29 mouse cellular contexts compared by ENCODE assay signal in genomic region chr11:77770346-77770745, GRCm38 (mm10). TPM values are rescaled to one million over a fixed set of nuclear protein-coding genes. Genes with fewer than 3 reads are reported as not detected.
A peak's percentile ranks its signal among the peaks of the same experiment; 100 is the strongest.
DNase-seq lines count a peak whose midpoint lies in the region; ATAC-seq and TF ChIP-seq lines count a peak whose summit lies in the region.
"Had no signal": no experiment of that assay in that cellular context is flagged by ENCODE, and none has a peak within 500 bp of the region (broad histone marks: within the 10 kb centered on the region; RNA-seq: fewer than 3 reads in every experiment).

No protein-coding gene starts in this region.

- no peak for TF ChIP-seq EP300 in liver, postnatal 0 days (IDR thresholded peaks at IDR 0.05; ENCODE audit: low read depth)

- no peaks in the 10 kb centered on the region for H3K27me3 ChIP-seq in kidney, adult 2 months (replicated peaks; ENCODE audit: control insufficient read depth, insufficient read depth, low read length)
- no peaks in the 10 kb centered on the region for H3K27me3 ChIP-seq in liver, embryonic 11.5 days (replicated peaks; ENCODE audit: control insufficient read depth, insufficient read depth, low read length)
- no peaks in the 10 kb centered on the region for H3K27me3 ChIP-seq in liver, postnatal 0 days (ENCODE audit: insufficient read depth, low read length)
- no peaks in the 10 kb centered on the region for H3K27me3 ChIP-seq in hindbrain, embryonic 14.5 days (ENCODE audit: control insufficient read depth, insufficient read depth, low read length)
- no peaks in the 10 kb centered on the region for H3K27me3 ChIP-seq in hindbrain, embryonic 10.5 days (ENCODE audit: insufficient read depth, poor library complexity, severe bottlenecking)
- H3K27me3 ChIP-seq: embryonic facial prominence, embryonic 12.5 days; forebrain, embryonic 13.5 days; heart, embryonic 15.5 days had no signal

- no peak for TF ChIP-seq CTCF in kidney, adult 2 months (conservative IDR thresholded peaks at IDR 0.05; ENCODE audit: insufficient read depth, insufficient read length, low read depth, low read length)
- TF ChIP-seq CTCF in liver, postnatal 0 days (IDR thresholded peaks at IDR 0.05; ENCODE audit: low read depth) = no peak

- peaks cover 41% of the 10 kb centered on the region for H3K4me1 ChIP-seq in kidney, adult 2 months (ENCODE audit: control insufficient read depth, insufficient read depth, low read length)
- peaks cover 30% of the 10 kb centered on the region for H3K4me1 ChIP-seq in brown adipose tissue, adult 24 weeks (ENCODE audit: control insufficient read depth, insufficient read depth, insufficient read length, low read length)
- H3K4me1 ChIP-seq in liver, embryonic 11.5 days (replicated peaks; ENCODE audit: control insufficient read depth, insufficient read depth, low read length) = peaks cover 76% of the 10 kb centered on the region
- peaks cover 47% of the 10 kb centered on the region for H3K4me1 ChIP-seq in liver, postnatal 0 days (ENCODE audit: insufficient read depth)
- H3K4me1 ChIP-seq in hindbrain, embryonic 14.5 days (replicated peaks; ENCODE audit: control insufficient read depth, insufficient read depth, low read length) = peaks cover 22% of the 10 kb centered on the region
- peaks cover 35% of the 10 kb centered on the region for H3K4me1 ChIP-seq in hindbrain, embryonic 10.5 days (replicated peaks)

- H3K27ac ChIP-seq in kidney, adult 2 months (ENCODE audit: insufficient read depth, low read depth, low read length) = peak overlapping the region; percentile 57
- H3K27ac ChIP-seq in brown adipose tissue, adult 24 weeks (replicated peaks; ENCODE audit: low read depth, low read length) = 0 out of 2 replicates have a peak overlapping the region, but pooled peaks have one; percentile 34
- peak overlapping the region; percentile 73 for H3K27ac ChIP-seq in liver, embryonic 11.5 days (ENCODE audit: low read depth, low read length)
- peak overlapping the region; percentile 89 for H3K27ac ChIP-seq in liver, postnatal 0 days (ENCODE audit: low read depth)
- no peak overlapping the region for H3K27ac ChIP-seq in hindbrain, embryonic 14.5 days
- no peak overlapping the region for H3K27ac ChIP-seq in hindbrain, embryonic 10.5 days
- H3K27ac ChIP-seq: embryonic facial prominence, embryonic 12.5 days; forebrain, embryonic 13.5 days; gastrocnemius, adult 2 months; heart, embryonic 15.5 days; hindbrain, postnatal 0 days; kidney, postnatal 0 days had no signal

- peak overlapping the region; percentile 29; the same call in 1 of the 2 replicates for H3K4me2 ChIP-seq in liver, embryonic 11.5 days
- no peak overlapping the region for H3K4me2 ChIP-seq in liver, postnatal 0 days (ENCODE audit: low read depth, low read length)
- H3K4me2 ChIP-seq in hindbrain, embryonic 14.5 days (replicated peaks) = no peak overlapping the region
- H3K4me2 ChIP-seq: embryonic facial prominence, embryonic 12.5 days; forebrain, embryonic 13.5 days; heart, embryonic 15.5 days had no signal

- 79% methylated on average over 8 of the region's 8 CpGs for WGBS in kidney, adult 2 months
- 33% methylated on average over 8 of the region's 8 CpGs for WGBS in liver, embryonic 11.5 days
- 35% methylated on average over 8 of the region's 8 CpGs for WGBS in liver, postnatal 0 days (ENCODE audit: insufficient replicate concordance)
- 87% methylated on average over 8 of the region's 8 CpGs for WGBS in hindbrain, embryonic 14.5 days
- WGBS in hindbrain, embryonic 10.5 days = 83% methylated on average over 8 of the region's 8 CpGs

- H3K9ac ChIP-seq in liver, embryonic 11.5 days (ENCODE audit: low read depth, low read length) = 0 out of 2 replicates have a peak overlapping the region, but pooled peaks have one; percentile 22
- no peak overlapping the region for H3K9ac ChIP-seq in liver, postnatal 0 days (replicated peaks)
- H3K9ac ChIP-seq in hindbrain, embryonic 14.5 days = no peak overlapping the region
- H3K9ac ChIP-seq: embryonic facial prominence, embryonic 12.5 days; forebrain, embryonic 13.5 days; heart, embryonic 15.5 days had no signal

- H3K9me3 ChIP-seq in liver, embryonic 11.5 days (ENCODE audit: control insufficient read depth, low read length) = no peaks in the 10 kb centered on the region
- H3K9me3 ChIP-seq in liver, postnatal 0 days (ENCODE audit: low read length) = no peaks in the 10 kb centered on the region
- H3K9me3 ChIP-seq in hindbrain, embryonic 14.5 days (ENCODE audit: control insufficient read depth, low read length) = no peaks in the 10 kb centered on the region
- H3K9me3 ChIP-seq in hindbrain, embryonic 10.5 days = no peaks in the 10 kb centered on the region
- H3K9me3 ChIP-seq: embryonic facial prominence, embryonic 12.5 days; forebrain, embryonic 13.5 days; heart, embryonic 15.5 days had no signal

- no peak overlapping the region for H3K4me3 ChIP-seq in kidney, adult 2 months (ENCODE audit: insufficient read depth, low read depth, low read length)
- H3K4me3 ChIP-seq in brown adipose tissue, adult 24 weeks (ENCODE audit: insufficient read depth, low read depth, low read length) = no peak overlapping the region
- H3K4me3 ChIP-seq in liver, embryonic 11.5 days (ENCODE audit: low read depth, low read length) = no peak overlapping the region
- no peak overlapping the region for H3K4me3 ChIP-seq in liver, postnatal 0 days (ENCODE audit: low read depth, low read length)
- no peak overlapping the region for H3K4me3 ChIP-seq in hindbrain, embryonic 14.5 days (replicated peaks; ENCODE audit: low read length)
- no peak overlapping the region for H3K4me3 ChIP-seq in hindbrain, embryonic 10.5 days
- H3K4me3 ChIP-seq: embryonic facial prominence, embryonic 12.5 days; erythroblast, embryonic 14.5 days; forebrain, embryonic 13.5 days; gastrocnemius, adult 2 months; heart, embryonic 15.5 days had no signal

- DNase-seq in kidney, adult 2 months = no peak
- DNase-seq in kidney, postnatal 10 days = no peak
- no peak for DNase-seq in liver, embryonic 11.5 days (ENCODE audit: low spot score)
- DNase-seq in liver, postnatal 0 days = no peak
- DNase-seq in hindbrain, embryonic 14.5 days (ENCODE audit: low spot score) = no peak
- no peak for DNase-seq in hindbrain, embryonic 10.5 days (ENCODE audit: low spot score)
- DNase-seq: cerebellum, adult 11-12 months; cerebellum, postnatal 14 days; gastrocnemius, adult 2 months; heart, postnatal 4 days; kidney, adult 18-20 months; lung, adult 2 months; lung, postnatal 14 days; thymus, postnatal 4 days had no signal

- ATAC-seq in liver, embryonic 11.5 days (replicated peaks; ENCODE audit: low FRiP score) = peak; percentile 25; the same call in 1 of the 2 replicates
- no peak for ATAC-seq in liver, postnatal 0 days
- ATAC-seq in hindbrain, embryonic 14.5 days (ENCODE audit: low FRiP score) = no peak
- no peak for ATAC-seq in erythroid progenitor cell, adult 5-6 weeks (replicated peaks; ENCODE audit: low FRiP score, poor library complexity, severe bottlenecking)
- ATAC-seq: forebrain, embryonic 13.5 days; hindbrain, postnatal 0 days; midbrain, embryonic 16.5 days had no signal

- H3K36me3 ChIP-seq in kidney, adult 2 months (ENCODE audit: control insufficient read depth, insufficient read depth, low read length) = no peaks in the 10 kb centered on the region
- H3K36me3 ChIP-seq in liver, embryonic 11.5 days (ENCODE audit: control insufficient read depth, insufficient read depth, low read length) = no peaks in the 10 kb centered on the region
- H3K36me3 ChIP-seq in liver, postnatal 0 days (replicated peaks; ENCODE audit: insufficient read depth, low read length) = no peaks in the 10 kb centered on the region
- no peaks in the 10 kb centered on the region for H3K36me3 ChIP-seq in hindbrain, embryonic 14.5 days (replicated peaks; ENCODE audit: control insufficient read depth, insufficient read depth)
- 0 out of 2 replicates have a peak, but pooled peaks cover 2% of the 10 kb centered on the region for H3K36me3 ChIP-seq in hindbrain, embryonic 10.5 days
- H3K36me3 ChIP-seq: embryonic facial prominence, embryonic 12.5 days; heart, embryonic 15.5 days had no signal

- no peak for TF ChIP-seq POLR2A in kidney, adult 2 months (IDR thresholded peaks at IDR 0.05; ENCODE audit: low read depth, low read length)

RNA-seq across cellular contexts. Expression of gene Myo18a, which starts 7.3 kb away (rescaled TPM):
- 92.0 and 93.1 TPM in 2 replicates for polyA plus RNA-seq in kidney, adult 2 months (2012; rRNA removed)
- 17.4 and 18.2 TPM in 2 replicates for polyA plus RNA-seq in brown adipose tissue, adult 24 weeks (2012; ENCODE audit: insufficient read depth, insufficient read length, missing spikeins)
- 37.1 and 38.3 TPM in 2 replicates for polyA plus RNA-seq in liver, embryonic 11.5 days (2014; fragmentation: Nextera tagmentation; extraction: Ambion mirVana)
- 10.4 and 10.5 TPM in 2 replicates for polyA plus RNA-seq in liver, postnatal 0 days (2015; fragmentation: Nextera tagmentation; extraction: Ambion mirVana)
- polyA plus RNA-seq in hindbrain, embryonic 14.5 days (2014; fragmentation: Nextera tagmentation; extraction: Ambion mirVana) = 42.1 and 43.7 TPM in 2 replicates
- 29.7 and 32.9 TPM in 2 replicates for polyA plus RNA-seq in hindbrain, embryonic 10.5 days (2016; fragmentation: Nextera tagmentation; extraction: Ambion mirVana)
- 8.8 and 12.6 TPM in 2 replicates for total RNA-seq in erythroid progenitor cell, adult 5-6 weeks (2015; ENCODE audit: low replicate concordance)
- 24.8 and 48.5 TPM in 2 replicates for total RNA-seq in erythroid progenitor cell, adult 5-6 weeks (2017; ENCODE audit: low replicate concordance)

RNA-seq across cellular contexts. Expression of gene Gm10277, which starts 17.2 kb away (rescaled TPM):
- polyA plus RNA-seq in kidney, adult 2 months (2012; rRNA removed) = 0.04 TPM in 1 of 2 replicates, not detected in the other
- not detected in 2 replicates for polyA plus RNA-seq in brown adipose tissue, adult 24 weeks (2012; ENCODE audit: insufficient read depth, insufficient read length, missing spikeins)
- polyA plus RNA-seq in liver, embryonic 11.5 days (2014; fragmentation: Nextera tagmentation; extraction: Ambion mirVana) = 1.5 and 2.0 TPM in 2 replicates
- polyA plus RNA-seq in liver, postnatal 0 days (2015; fragmentation: Nextera tagmentation; extraction: Ambion mirVana) = 0.12 and 0.31 TPM in 2 replicates
- 0.69 and 1.4 TPM in 2 replicates for polyA plus RNA-seq in hindbrain, embryonic 14.5 days (2014; fragmentation: Nextera tagmentation; extraction: Ambion mirVana)
- polyA plus RNA-seq in hindbrain, embryonic 10.5 days (2016; fragmentation: Nextera tagmentation; extraction: Ambion mirVana) = 1.5 and 2.0 TPM in 2 replicates
- total RNA-seq in erythroid progenitor cell, adult 5-6 weeks (2015; ENCODE audit: low replicate concordance) = not detected in 2 replicates
- total RNA-seq in erythroid progenitor cell, adult 5-6 weeks (2017; ENCODE audit: low replicate concordance) = not detected in 2 replicates
- total RNA-seq: adrenal gland, postnatal 4 days; gastrocnemius, adult 2 months; gastrocnemius, postnatal 4 days; heart, adult 8-10 months; heart, postnatal 4 days; hindbrain, postnatal 0 days; layer of hippocampus, postnatal 14 days had no signal
- polyA plus RNA-seq: erythroblast, embryonic 14.5 days; lung, adult 2 months had no signal

RNA-seq across cellular contexts. Expression of gene Cryba1, which starts 45.3 kb away (rescaled TPM):
- polyA plus RNA-seq in kidney, adult 2 months (2012; rRNA removed) = not detected in 2 replicates
- polyA plus RNA-seq in brown adipose tissue, adult 24 weeks (2012; ENCODE audit: insufficient read depth, insufficient read length, missing spikeins) = not detected in 2 replicates
- polyA plus RNA-seq in liver, embryonic 11.5 days (2014; fragmentation: Nextera tagmentation; extraction: Ambion mirVana) = not detected in 2 replicates
- not detected in 2 replicates for polyA plus RNA-seq in liver, postnatal 0 days (2015; fragmentation: Nextera tagmentation; extraction: Ambion mirVana)
- polyA plus RNA-seq in hindbrain, embryonic 14.5 days (2014; fragmentation: Nextera tagmentation; extraction: Ambion mirVana) = 0.47 and 0.62 TPM in 2 replicates
- polyA plus RNA-seq in hindbrain, embryonic 10.5 days (2016; fragmentation: Nextera tagmentation; extraction: Ambion mirVana) = 1.6 and 2.2 TPM in 2 replicates
- total RNA-seq in erythroid progenitor cell, adult 5-6 weeks (2015; ENCODE audit: low replicate concordance) = not detected in 2 replicates
- total RNA-seq in erythroid progenitor cell, adult 5-6 weeks (2017; ENCODE audit: low replicate concordance) = not detected in 2 replicates
- total RNA-seq: adrenal gland, postnatal 4 days; ES-E14; gastrocnemius, adult 2 months; gastrocnemius, postnatal 4 days; heart, adult 8-10 months; heart, postnatal 4 days; hindbrain, postnatal 0 days; layer of hippocampus, postnatal 14 days had no signal
- polyA plus RNA-seq: erythroblast, embryonic 14.5 days; heart, embryonic 15.5 days; kidney, postnatal 0 days; limb, embryonic 11.5 days; lung, adult 2 months had no signal

Comparison
In these comparisons a context has a peak if more than half of its experiments do, and no peak if none do; other contexts are left out.
1. H3K27ac ChIP-seq: peak in kidney, adult 2 months (single experiment), brown adipose tissue, adult 24 weeks (single experiment), liver, embryonic 11.5 days (single experiment) and liver, postnatal 0 days (single experiment); none in hindbrain, embryonic 14.5 days (single experiment) and hindbrain, embryonic 10.5 days (single experiment).